Mouse (Mus musculus) embryonic facial prominence, embryonic 12.5 days (tissue): Measurements from ENCODE around the gene Zfp644. TPM values are rescaled to one million over a fixed set of nuclear protein-coding genes. Genes with fewer than 3 reads are reported as not detected.

Experiments used
- ATAC-seq: fragments of 200-750 bp; cut with Nextera tagmentation; 2 replicates; pipeline ENCODE4 v1.8.0; 2017; ENCODE audit not compliant: insufficient number of reproducible peaks, insufficient read depth, low FRiP score, low TSS enrichment
- H3K27ac ChIP-seq: fragments of 300-500 bp; sonication (generic); 2 replicates; pipeline ENCODE4 v1.5.1; 2016; ENCODE audit warnings: mild to moderate bottlenecking
- H3K27me3 ChIP-seq: fragments of 300-500 bp; sonication (generic); 2 replicates; pipeline ENCODE4 v1.6.1; 2016; ENCODE audit warnings: mild to moderate bottlenecking, moderate library complexity
- H3K36me3 ChIP-seq: fragments of 300-500 bp; sonication (generic); 2 replicates; pipeline ENCODE4 v1.6.1; 2016; ENCODE audit warnings: mild to moderate bottlenecking
- H3K4me1 ChIP-seq: fragments of 300-500 bp; sonication (generic); 2 replicates; pipeline ENCODE4 v1.6.1; 2016
- H3K4me2 ChIP-seq: fragments of 300-500 bp; sonication (generic); replicated peaks from 2 replicates; pipeline ENCODE4 v1.6.1; 2016; ENCODE audit warnings: mild to moderate bottlenecking, moderate library complexity
- H3K4me3 ChIP-seq: fragments of 300-500 bp; sonication (generic); 2 replicates; pipeline ENCODE4 v1.5.1; 2016; ENCODE audit warnings: mild to moderate bottlenecking
- H3K9ac ChIP-seq: fragments of 300-500 bp; sonication (generic); 2 replicates; pipeline ENCODE4 v1.6.1; 2016; ENCODE audit warnings: mild to moderate bottlenecking, moderate library complexity
- H3K9me3 ChIP-seq: fragments of 300-500 bp; sonication (generic); 2 replicates; pipeline ENCODE4 v1.6.1; 2016; ENCODE audit warnings: mild to moderate bottlenecking, moderate library complexity
- WGBS: fragments of 180-500 bp; shearing (Covaris S2); methylation state at CpG from one replicate; pipeline ENCODE4 v1.1.7; 2016; 5-methylcytosine and 5-hydroxymethylcytosine counted together
- polyA plus RNA-seq: library from polyadenylated mRNA; unstranded; fragments of >200 nt; fragmentation: Nextera tagmentation; extraction: Ambion mirVana; gene quantifications from 2 replicates; pipeline ENCODE4 v1.2.1, GENCODE M21; 2016

Zfp644 gene
- polyA plus RNA-seq, 1 experiment from 2014 or later, result 86.2 TPM

DNA sequence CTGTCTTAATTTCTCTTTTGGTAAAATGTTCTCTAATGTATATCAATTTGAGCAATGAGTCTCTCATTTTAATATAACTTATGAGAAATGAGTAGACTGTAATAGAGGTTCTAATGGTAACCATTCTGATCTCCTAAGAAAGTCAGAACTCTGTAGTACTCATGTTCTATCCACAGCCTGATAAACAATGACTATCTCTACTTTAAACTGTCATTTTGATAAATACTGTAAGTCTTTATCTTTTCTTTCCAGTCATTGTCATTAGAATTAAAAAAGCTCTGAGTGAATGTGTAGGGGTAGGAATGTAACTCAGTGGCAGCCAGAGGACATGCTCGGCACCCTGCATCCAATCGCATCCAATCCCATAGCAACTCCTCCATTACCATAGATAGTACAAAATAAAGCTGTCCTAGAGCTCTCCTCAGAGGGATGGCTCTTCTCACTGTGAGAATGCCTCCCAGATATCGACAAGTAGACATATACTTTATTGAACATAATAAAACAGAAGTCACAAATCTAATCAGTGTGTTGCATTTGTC lies 44.2 kb downstream of the Zfp644 start:
- H3K4me1 ChIP-seq, result no peaks in the 10 kb centered on the region
- no peak overlapping the region for H3K4me2 ChIP-seq
- H3K4me3 ChIP-seq, result no peak overlapping the region
- no peak for ATAC-seq
- no peaks in the 10 kb centered on the region for H3K27me3 ChIP-seq
- H3K36me3 ChIP-seq, result peaks cover 5% of the 10 kb centered on the region
- WGBS, result 96% methylated on average over 3 of the region's 3 CpGs
- no peaks in the 10 kb centered on the region for H3K9me3 ChIP-seq
- no peak overlapping the region for H3K9ac ChIP-seq
- no peak overlapping the region for H3K27ac ChIP-seq

DNA sequence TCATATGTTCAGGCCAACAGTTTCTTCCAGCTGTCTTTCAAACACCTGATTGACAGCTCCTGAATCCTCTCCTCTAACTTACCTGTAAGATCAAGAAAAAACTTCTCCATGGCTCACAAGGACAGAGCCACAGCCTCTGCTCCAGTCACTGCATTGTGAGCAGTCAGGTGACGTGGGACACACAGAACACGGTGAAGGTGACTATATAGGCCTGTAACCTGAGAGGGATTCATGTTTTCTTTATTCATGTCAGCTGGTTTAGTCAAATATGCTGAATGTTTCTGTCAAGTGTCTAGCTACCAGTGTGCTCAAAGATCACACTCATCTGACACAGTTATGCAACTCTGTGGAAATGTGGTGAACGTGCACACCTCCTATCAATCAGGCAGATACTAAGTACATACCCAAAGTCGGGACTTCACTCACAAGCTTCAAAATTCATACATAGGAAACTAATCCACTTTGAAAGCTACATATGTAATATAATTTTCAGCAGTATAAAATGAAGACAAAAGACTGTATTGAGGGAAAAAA lies 44.8 kb downstream of the Zfp644 start:
- H3K27me3 ChIP-seq, result no peaks in the 10 kb centered on the region
- H3K27ac ChIP-seq, result no peak overlapping the region
- H3K4me1 ChIP-seq, result no peaks in the 10 kb centered on the region
- no peak overlapping the region for H3K9ac ChIP-seq
- no peak overlapping the region for H3K4me2 ChIP-seq
- H3K4me3 ChIP-seq, result no peak overlapping the region
- no peaks in the 10 kb centered on the region for H3K9me3 ChIP-seq
- peaks cover 5% of the 10 kb centered on the region for H3K36me3 ChIP-seq
- no peak for ATAC-seq
- WGBS, result 81% methylated on average over 4 of the region's 4 CpGs

DNA sequence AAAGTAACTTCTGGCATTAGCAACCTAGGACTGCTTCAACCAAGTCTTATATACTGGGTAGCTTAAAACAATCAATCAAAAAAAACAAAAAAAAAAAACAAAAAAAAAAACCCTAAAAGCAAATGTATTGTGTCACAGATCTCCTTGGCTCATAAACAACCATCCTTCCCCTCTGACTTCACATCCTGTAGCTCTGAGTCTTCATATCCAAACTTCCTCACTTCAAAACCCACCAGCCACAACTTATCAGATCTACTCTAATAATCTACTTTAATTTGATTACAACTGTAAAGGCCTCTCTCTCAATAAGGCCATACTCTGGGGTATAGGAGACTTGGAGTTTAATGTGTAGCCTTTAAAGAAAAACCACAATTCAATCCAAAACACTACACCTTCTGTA lies 47.1 kb downstream of the Zfp644 start:
- Histone ChIP-seq H3K9me3 (no peaks in the 10 kb centered on the region), H3K9ac (no peak overlapping the region), H3K27ac (no peak overlapping the region), H3K4me2 (no peak overlapping the region), H3K36me3 (peaks cover 7% of the 10 kb centered on the region), H3K27me3 (no peaks in the 10 kb centered on the region), H3K4me3 (no peak overlapping the region), H3K4me1 (no peaks in the 10 kb centered on the region)
- ATAC-seq, result no peak

DNA sequence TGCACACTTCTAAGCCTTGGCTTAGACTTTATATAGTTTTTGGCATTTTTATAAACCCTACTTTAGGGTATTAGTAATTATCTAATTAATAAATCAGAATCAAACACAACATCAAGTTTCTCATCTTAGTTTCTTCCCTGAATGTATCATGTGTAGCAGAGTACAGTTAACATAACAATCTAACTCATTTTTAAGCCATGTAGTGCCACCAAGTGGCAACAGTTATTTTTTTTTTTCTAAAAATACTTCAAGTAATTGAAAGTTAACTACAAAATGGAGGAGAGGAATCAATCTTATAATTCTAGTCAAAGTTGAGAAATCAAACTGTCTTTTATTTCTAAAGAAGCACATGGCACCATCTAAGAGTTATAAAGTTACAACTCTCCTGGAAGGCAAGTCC lies 47.6 kb downstream of the Zfp644 start:
- Histone ChIP-seq H3K4me3 (no peak overlapping the region), H3K9me3 (no peaks in the 10 kb centered on the region), H3K9ac (no peak overlapping the region), H3K27ac (no peak overlapping the region), H3K4me2 (no peak overlapping the region), H3K4me1 (no peaks in the 10 kb centered on the region), H3K36me3 (peaks cover 3% of the 10 kb centered on the region; the same call in 1 of the 2 replicates), H3K27me3 (no peaks in the 10 kb centered on the region)
- ATAC-seq, result no peak

DNA sequence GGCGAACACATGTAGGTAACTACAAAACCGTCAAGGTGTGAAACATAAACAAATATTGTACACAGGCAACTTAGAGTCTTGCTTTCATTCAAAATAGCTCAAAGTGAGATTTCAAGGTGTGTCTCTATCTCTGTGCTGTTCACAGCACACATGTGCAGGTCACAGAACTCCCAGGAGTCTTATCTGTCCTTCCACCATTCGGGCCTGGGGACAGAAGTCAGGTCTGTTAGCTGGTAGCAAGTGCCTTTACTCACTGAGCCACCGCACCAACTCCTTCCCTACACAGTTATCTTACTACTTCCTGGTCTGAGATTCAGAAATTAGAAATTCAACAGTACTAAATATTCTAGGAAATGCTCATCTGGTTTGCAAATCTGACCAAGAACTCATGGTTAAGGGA lies 53.7 kb downstream of the Zfp644 start:
- no peak overlapping the region for H3K4me2 ChIP-seq
- no peak overlapping the region for H3K4me3 ChIP-seq
- H3K4me1 ChIP-seq, result no peaks in the 10 kb centered on the region
- no peaks in the 10 kb centered on the region for H3K27me3 ChIP-seq
- ATAC-seq, result no peak
- H3K36me3 ChIP-seq, result 0 out of 2 replicates have a peak, but pooled peaks cover 3% of the 10 kb centered on the region
- 86% methylated on average over 4 of the region's 4 CpGs for WGBS
- no peak overlapping the region for H3K9ac ChIP-seq
- H3K9me3 ChIP-seq, result no peaks in the 10 kb centered on the region
- no peak overlapping the region for H3K27ac ChIP-seq

DNA sequence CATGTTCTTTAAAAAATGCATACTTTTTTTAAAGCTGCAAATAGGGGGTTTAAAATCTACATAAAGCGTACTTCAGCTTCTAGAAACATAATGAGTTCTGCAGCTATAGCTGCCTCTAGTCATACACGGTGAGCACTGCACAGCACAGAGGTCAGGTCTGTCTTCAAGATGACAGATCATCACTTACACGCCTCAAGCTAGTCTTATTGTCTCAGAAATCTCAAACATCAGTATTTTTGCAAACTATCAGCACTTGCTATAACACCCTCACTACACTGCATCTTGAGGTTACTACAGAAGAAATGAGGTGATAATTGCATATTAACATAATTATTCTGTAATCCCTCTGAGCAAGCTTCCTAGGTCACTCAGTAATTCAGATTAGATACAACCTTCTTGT lies 55.2 kb downstream of the Zfp644 start:
- Histone ChIP-seq H3K36me3 (peaks cover 15% of the 10 kb centered on the region), H3K27ac (no peak overlapping the region), H3K27me3 (no peaks in the 10 kb centered on the region), H3K4me3 (no peak overlapping the region), H3K9ac (no peak overlapping the region), H3K4me2 (no peak overlapping the region), H3K4me1 (no peaks in the 10 kb centered on the region), H3K9me3 (no peaks in the 10 kb centered on the region)
- ATAC-seq, result no peak
- WGBS, result 87% methylated on average over 3 of the region's 3 CpGs

DNA sequence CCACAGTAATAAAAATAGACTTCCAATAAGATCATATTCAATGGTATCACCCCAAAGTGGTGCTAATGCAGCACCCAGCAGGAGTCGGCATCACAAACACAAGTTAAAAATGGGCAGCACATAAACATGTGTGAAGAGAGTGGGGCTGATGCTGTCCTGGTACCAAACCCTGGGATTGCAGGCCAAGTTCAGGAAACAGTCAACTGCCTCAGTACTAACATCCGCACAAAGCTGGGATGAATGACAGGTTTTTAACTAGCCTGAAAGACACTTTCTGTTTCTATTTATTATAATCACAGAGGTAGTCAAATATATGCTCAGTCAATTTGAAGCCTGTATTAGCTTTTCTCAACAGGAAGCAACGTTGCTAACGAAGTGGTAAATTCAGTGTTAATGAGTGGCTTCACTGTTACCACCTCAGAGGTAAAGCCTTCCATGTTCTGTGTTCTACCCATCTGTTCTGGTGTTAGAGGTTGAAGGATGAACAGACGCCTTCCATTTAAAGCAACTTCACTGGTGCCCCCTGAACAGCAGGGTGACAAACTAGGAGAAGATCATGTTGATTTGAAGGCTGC lies 56.8 kb downstream of the Zfp644 start:
- 76% methylated on average over 5 of the region's 5 CpGs for WGBS

DNA sequence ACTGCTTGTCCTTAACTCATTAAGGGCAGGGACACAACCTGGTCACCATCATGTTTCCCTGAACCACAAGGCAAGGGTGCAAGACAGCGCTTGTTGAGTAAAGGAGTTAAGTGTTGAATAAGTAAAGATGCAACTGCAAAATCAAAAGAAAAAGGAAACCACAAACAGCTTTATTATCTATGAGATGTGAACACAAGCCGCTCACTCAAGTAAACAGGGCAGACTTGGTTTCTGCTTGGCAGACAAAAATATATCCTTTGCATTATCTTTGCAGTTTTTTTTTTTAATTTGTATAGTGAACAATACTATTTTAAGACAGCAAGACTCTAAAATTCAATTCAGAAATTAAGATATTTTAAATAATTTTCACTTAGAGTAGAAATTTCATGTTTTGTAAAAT lies 57.5 kb downstream of the Zfp644 start:
- H3K4me1 ChIP-seq, result no peaks in the 10 kb centered on the region
- H3K4me2 ChIP-seq, result no peak overlapping the region
- H3K27ac ChIP-seq, result no peak overlapping the region
- H3K36me3 ChIP-seq, result peaks cover 34% of the 10 kb centered on the region
- no peak for ATAC-seq
- 91% methylated on average over 2 of the region's 2 CpGs for WGBS
- no peaks in the 10 kb centered on the region for H3K9me3 ChIP-seq
- H3K4me3 ChIP-seq, result no peak overlapping the region
- no peak overlapping the region for H3K9ac ChIP-seq
- no peaks in the 10 kb centered on the region for H3K27me3 ChIP-seq

More for the DNA sequence above, 56.8 kb downstream of the Zfp644 start:
- Histone ChIP-seq H3K9ac (no peak overlapping the region), H3K4me2 (no peak overlapping the region), H3K4me1 (no peaks in the 10 kb centered on the region), H3K27me3 (no peaks in the 10 kb centered on the region), H3K4me3 (no peak overlapping the region), H3K27ac (no peak overlapping the region), H3K9me3 (no peaks in the 10 kb centered on the region), H3K36me3 (peaks cover 27% of the 10 kb centered on the region)
- ATAC-seq, result no peak

DNA sequence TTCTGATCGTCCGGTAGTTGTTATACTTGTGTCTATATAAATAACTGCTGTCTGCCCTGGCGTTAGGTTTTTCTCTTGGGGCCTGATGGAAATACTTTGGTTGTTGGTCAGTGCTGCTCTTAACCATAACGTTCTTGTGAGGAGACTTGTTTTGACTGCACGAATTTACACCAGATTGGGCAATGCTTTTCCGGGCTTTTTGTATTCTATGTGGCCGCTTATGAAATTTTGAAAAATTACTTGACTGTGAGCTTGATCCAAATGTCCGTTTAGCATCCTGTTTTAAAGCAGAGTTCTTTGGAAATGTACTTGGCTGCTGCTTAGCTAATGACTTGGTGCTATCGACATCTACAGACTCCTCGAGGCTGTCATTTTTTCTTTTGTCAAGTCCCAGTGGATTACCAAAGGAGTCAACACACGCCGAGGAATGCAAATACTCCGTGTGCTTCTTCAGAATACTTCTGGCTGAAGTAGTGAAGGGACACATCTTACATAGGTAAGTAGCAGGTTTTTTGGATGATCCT lies 60.6 kb downstream of the Zfp644 start:
- no peak overlapping the region for H3K27ac ChIP-seq
- H3K36me3 ChIP-seq, result peaks cover 39% of the 10 kb centered on the region
- no peak overlapping the region for H3K9ac ChIP-seq
- H3K4me3 ChIP-seq, result no peak overlapping the region
- no peaks in the 10 kb centered on the region for H3K27me3 ChIP-seq
- H3K4me2 ChIP-seq, result no peak overlapping the region
- 92% methylated on average over 13 of the region's 13 CpGs for WGBS
- ATAC-seq, result no peak
- 0 out of 2 replicates have a peak, but pooled peaks cover under 1% of the 10 kb centered on the region for H3K4me1 ChIP-seq
- no peaks in the 10 kb centered on the region for H3K9me3 ChIP-seq

DNA sequence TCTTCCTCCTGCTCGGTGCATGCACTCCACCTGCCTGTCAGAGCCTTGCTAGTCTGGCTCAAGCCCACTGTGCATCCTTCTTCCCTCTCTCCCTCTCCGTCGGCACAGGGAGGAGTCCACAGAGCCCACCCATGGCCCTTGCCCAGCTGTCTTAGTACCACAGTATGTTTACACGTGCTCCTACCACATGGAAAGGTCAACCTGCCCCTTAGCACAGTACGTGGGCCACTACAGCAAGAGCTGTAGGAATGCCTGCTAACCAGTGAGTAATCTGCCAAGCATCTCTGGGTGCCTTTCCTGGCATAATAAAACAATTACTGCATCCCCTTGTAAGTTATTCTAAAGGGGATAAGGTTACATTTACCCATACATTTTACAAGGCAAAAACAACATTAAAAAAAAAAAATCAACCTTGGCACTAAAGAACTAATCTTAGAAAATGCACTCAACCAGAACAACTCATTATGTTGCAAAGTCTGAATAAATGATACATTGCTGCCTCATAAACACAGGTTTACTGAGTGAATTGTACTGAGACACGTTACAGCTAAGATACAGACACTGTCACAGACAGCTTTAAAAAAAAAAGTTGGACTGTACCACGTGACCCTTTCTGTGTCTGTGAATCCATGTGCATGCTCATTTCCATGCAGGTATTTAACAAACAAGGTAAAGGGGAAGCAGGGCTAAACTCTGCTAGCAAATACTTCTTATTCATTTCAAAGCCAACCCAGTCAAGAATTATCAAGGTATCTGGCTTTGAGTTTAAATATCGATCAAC lies 68.5 kb downstream of the Zfp644 start:
- no peaks in the 10 kb centered on the region for H3K27me3 ChIP-seq
- 0 out of 2 replicates have a peak, but pooled peaks cover 2% of the 10 kb centered on the region for H3K4me1 ChIP-seq
- no peak overlapping the region for H3K4me3 ChIP-seq
- no peaks in the 10 kb centered on the region for H3K9me3 ChIP-seq
- no peak overlapping the region for H3K9ac ChIP-seq
- WGBS, result 74% methylated on average over 8 of the region's 8 CpGs
- peak; percentile 28; the same call in 1 of the 2 replicates for ATAC-seq
- peaks cover 16% of the 10 kb centered on the region for H3K36me3 ChIP-seq
- H3K27ac ChIP-seq, result no peak overlapping the region
- no peak overlapping the region for H3K4me2 ChIP-seq

DNA sequence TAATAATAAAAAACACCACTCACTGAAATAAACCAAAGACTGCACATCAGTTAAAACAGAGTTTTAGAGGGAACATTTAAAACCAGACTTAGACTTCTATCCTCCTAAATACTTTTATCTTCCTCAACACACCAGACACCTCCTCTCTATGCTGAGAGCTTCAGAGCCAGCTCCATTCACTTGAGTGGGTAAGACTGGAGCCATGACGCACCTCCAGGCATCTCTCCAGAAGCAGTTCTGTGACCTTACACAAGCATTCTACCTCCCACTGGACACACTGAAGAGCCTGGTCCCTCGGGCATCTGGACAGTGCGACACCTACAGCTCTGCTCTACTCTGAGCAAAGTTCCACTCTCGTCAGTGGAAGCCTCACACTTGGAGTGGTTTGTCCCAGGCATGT lies 73.8 kb downstream of the Zfp644 start:
- Histone ChIP-seq H3K36me3 (peaks cover 38% of the 10 kb centered on the region), H3K4me2 (no peak overlapping the region)
- ATAC-seq, result no peak

DNA sequence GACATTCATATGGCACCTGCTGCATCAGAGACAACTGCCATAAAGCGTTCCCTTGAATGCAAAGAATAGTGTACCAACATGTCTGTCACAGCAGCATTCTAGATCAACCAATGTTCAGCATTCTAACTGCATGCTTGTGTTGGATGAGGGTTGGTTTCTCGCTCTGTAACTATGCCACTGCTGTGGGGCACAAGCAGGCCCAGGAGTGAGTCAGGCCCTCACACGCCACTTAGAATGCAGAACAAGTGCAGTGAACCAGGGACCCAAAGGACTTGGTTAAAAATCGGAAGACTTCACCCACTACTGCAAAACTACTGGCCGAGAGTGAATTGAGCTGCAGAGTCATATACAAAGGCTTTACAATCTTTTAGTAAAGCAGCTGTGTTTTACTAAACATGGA lies 74.9 kb downstream of the Zfp644 start:
- H3K4me2 ChIP-seq, result no peak overlapping the region
- no peaks in the 10 kb centered on the region for H3K27me3 ChIP-seq
- H3K9me3 ChIP-seq, result no peaks in the 10 kb centered on the region
- no peak for ATAC-seq
- H3K9ac ChIP-seq, result no peak overlapping the region
- no peak overlapping the region for H3K4me3 ChIP-seq
- H3K36me3 ChIP-seq, result peaks cover 41% of the 10 kb centered on the region
- no peak overlapping the region for H3K27ac ChIP-seq
- 94% methylated on average over 5 of the region's 5 CpGs for WGBS
- H3K4me1 ChIP-seq, result no peaks in the 10 kb centered on the region

More for the DNA sequence above, 73.8 kb downstream of the Zfp644 start:
- no peaks in the 10 kb centered on the region for H3K4me1 ChIP-seq
- no peaks in the 10 kb centered on the region for H3K27me3 ChIP-seq
- WGBS, result 93% methylated on average over 4 of the region's 4 CpGs
- H3K27ac ChIP-seq, result no peak overlapping the region
- no peak overlapping the region for H3K4me3 ChIP-seq
- H3K9ac ChIP-seq, result no peak overlapping the region
- no peaks in the 10 kb centered on the region for H3K9me3 ChIP-seq
